Mouse (Mus musculus): ENCODE measurements around the gene Phf14. TPM values are rescaled to one million over a fixed set of nuclear protein-coding genes. Genes with fewer than 3 reads are reported as not detected.
"Not testable (repeated sequence)": the region's sequence is repeated elsewhere in the genome, so short reads cannot be mapped to it uniquely, and the experiment has no call there.

The Phf14 gene
- polyA plus RNA-seq, 1 experiment from 2014 or later, result 98.6 TPM

DNA sequence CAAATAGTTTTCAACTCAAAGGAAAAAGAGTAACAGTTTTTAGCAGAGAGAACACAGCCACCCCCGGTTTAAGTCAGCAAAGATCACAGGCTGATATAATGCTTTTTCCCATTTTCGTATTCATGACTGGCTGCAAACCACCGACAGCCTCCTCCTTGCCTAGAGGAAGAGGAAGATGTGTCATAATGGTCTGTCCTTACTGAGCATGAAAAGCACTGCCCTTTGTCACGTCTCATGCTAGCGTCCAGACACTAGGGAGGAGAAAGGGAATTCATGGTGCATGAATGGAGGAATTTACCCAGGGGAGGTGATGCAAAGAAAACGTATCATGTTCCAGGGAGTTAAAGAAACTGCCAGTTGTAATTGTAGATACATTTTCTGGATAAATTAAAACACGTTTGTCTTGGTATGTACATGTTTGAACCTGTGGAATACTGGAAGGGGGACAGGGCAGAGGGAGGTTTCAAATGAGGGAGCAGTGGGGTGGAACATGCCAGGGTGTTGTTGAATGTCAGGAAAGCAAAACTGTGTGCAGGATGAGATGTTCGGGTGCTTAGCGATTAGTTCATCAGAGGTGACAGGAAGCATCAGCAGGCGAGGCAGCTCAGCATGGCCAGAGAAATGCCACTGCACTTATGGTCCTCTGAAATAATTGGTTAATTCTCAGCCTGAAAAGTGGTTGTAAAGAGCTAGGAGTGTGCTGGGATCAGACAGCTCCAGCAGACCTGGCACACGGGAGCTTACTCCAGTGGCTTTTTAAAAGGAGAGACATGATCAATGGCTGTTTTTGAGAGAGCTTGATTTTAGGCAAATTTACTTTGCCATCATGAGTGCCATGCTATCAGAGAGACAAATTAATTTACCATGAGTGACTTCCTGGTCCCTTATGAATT, 209.6 kb downstream of the Phf14 start:
- Histone ChIP-seq H3K9me3 (ENCODE audit: control insufficient read depth, low read length) (no peaks in the 10 kb centered on the region), H3K36me3 (ENCODE audit: control insufficient read depth, insufficient read depth, low read length) (no peaks in the 10 kb centered on the region), H3K4me1 (ENCODE audit: control insufficient read depth, insufficient read depth, low read length) (no peaks in the 10 kb centered on the region), H3K27ac (replicated peaks; ENCODE audit: low read depth, low read length) (no peak overlapping the region), H3K27me3 (ENCODE audit: control insufficient read depth, insufficient read depth, low read length) (no peaks in the 10 kb centered on the region), H3K4me3 (ENCODE audit: low read depth, low read length) (no peak overlapping the region), H3K4me2 (ENCODE audit: low read depth, severe bottlenecking) (no peak overlapping the region), H3K9ac (ENCODE audit: low read length) (no peak overlapping the region)
- 67% methylated on average over 11 of the region's 11 CpGs for WGBS
- DNase-seq (ENCODE audit: low spot score) (no peak), ATAC-seq (ENCODE audit: insufficient number of reproducible peaks, low FRiP score, low TSS enrichment, low read depth) (no peak)

DNA sequence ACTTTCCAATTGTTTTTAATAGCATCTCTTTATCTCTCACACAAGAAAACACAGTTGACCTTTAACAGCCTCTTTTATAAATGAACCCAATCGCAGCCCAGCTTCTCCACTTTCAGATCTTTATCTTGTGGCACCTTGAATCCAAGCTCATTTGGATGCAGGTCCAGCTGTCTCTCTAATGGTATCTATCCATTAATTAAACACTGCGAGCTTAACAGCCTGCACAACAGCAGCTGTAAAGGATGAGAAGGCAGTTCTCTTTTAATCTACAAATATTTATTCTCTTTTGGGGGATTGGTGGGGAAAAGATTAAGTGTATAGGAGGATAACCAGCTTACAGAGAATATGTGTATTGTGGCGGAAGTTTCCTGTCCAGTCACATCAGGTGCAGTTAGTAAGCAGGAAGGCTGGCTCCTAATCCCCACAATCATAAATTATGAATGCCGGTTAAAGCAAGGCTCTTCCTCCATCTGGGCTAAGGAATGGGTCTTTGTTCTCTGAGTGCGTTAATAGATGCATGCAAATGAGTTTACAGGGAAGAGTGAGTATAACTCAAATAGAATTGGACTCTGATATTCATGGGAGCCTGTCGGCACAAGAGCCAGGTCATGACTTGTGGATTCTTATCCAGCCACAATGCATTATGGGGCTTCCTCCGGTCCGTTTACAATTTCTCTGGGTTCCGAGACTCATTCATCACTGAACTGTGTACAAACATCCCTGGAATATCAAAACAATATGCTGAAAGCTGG, 210.4 kb downstream of the Phf14 start:
- DNase-seq (ENCODE audit: low spot score), result no peak
- H3K4me3 ChIP-seq (ENCODE audit: low read depth, low read length), result no peak overlapping the region
- H3K4me2 ChIP-seq (ENCODE audit: low read depth, severe bottlenecking), result no peak overlapping the region
- H3K9ac ChIP-seq (ENCODE audit: low read length), result no peak overlapping the region
- no peaks in the 10 kb centered on the region for H3K36me3 ChIP-seq (ENCODE audit: control insufficient read depth, insufficient read depth, low read length)
- 63% methylated on average over 9 of the region's 9 CpGs for WGBS
- H3K9me3 ChIP-seq (ENCODE audit: control insufficient read depth, low read length), result no peaks in the 10 kb centered on the region
- H3K27ac ChIP-seq (replicated peaks; ENCODE audit: low read depth, low read length), result no peak overlapping the region
- ATAC-seq (ENCODE audit: insufficient number of reproducible peaks, low FRiP score, low TSS enrichment, low read depth), result no peak
- no peaks in the 10 kb centered on the region for H3K4me1 ChIP-seq (ENCODE audit: control insufficient read depth, insufficient read depth, low read length)
- no peaks in the 10 kb centered on the region for H3K27me3 ChIP-seq (ENCODE audit: control insufficient read depth, insufficient read depth, low read length)

DNA sequence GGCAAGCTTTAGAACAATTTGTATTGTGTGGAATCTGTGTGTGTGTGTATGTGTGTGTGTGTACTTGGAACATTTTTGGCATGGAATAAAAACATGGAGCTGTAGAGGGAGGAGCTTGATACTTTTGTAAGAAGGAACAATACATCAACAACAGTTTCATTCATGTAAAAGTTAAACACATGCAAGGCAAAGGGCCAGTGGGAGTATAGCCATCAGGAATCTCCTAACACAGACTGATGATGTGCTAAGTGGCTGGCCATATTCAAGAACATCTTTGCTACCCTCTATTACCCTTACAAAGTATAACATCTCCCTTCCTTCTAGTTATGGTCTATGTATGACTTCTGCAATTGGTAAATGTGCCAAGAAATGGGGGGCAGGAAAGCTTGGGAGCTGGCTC, 215.2 kb downstream of the Phf14 start:
- no peaks in the 10 kb centered on the region for H3K4me1 ChIP-seq (ENCODE audit: control insufficient read depth, insufficient read depth, low read length)
- H3K4me2 ChIP-seq (ENCODE audit: low read depth, severe bottlenecking), result no peak overlapping the region
- no peak for DNase-seq (ENCODE audit: low spot score)
- no peak overlapping the region for H3K9ac ChIP-seq (ENCODE audit: low read length)
- no peak for ATAC-seq (ENCODE audit: insufficient number of reproducible peaks, low FRiP score, low TSS enrichment, low read depth)
- H3K9me3 ChIP-seq (ENCODE audit: control insufficient read depth, low read length), result no peaks in the 10 kb centered on the region
- H3K27ac ChIP-seq (replicated peaks; ENCODE audit: low read depth, low read length), result no peak overlapping the region
- no peaks in the 10 kb centered on the region for H3K27me3 ChIP-seq (ENCODE audit: control insufficient read depth, insufficient read depth, low read length)
- H3K4me3 ChIP-seq (ENCODE audit: low read depth, low read length), result no peak overlapping the region
- H3K36me3 ChIP-seq (ENCODE audit: control insufficient read depth, insufficient read depth, low read length), result no peaks in the 10 kb centered on the region

DNA sequence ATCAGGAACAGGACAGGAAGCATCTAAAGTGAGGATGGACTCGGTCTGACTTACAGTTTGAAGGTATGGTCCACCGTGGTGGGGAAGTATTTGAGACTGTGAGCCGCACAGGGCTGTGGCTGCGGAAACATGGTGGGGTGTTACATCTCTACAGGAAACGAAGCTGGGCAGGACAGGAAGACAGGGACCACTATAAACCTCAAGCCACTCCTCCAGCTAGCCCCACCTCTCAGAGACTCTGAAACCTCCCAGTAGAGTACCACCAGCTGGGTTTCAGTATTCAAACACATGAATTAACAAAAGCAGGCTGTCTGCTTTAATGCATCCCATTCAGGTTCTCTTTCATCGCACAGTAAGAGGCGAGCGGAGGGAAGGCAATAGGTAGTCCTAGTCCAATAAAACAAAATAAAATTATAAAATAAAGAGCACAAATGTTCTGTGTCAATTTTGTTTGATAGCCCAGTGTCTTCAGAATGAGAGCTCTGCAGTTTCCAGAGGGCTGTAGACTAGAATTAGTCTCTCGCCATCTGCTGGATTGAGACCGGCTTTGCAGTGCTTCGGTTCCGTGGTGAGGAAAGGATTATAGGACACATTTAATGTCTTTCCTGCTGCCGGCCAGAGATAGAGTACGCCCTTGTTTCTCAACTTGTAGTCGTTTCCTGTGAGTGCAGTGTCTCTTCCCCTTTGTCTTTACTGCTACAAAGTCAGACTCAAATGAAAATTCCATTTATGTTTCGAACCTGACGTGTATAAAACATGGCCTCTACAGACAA, 217.6 kb downstream of the Phf14 start:
- H3K9ac ChIP-seq (ENCODE audit: low read length), result no peak overlapping the region
- no peak overlapping the region for H3K4me3 ChIP-seq (ENCODE audit: low read depth, low read length)
- DNase-seq (ENCODE audit: low spot score), result peak; percentile 48
- H3K4me2 ChIP-seq (ENCODE audit: low read depth, severe bottlenecking), result no peak overlapping the region
- peak; percentile 76; the same call in 1 of the 2 replicates for ATAC-seq (ENCODE audit: insufficient number of reproducible peaks, low FRiP score, low TSS enrichment, low read depth)
- H3K27me3 ChIP-seq (ENCODE audit: control insufficient read depth, insufficient read depth, low read length), result no peaks in the 10 kb centered on the region
- 39% methylated on average over 17 of the region's 17 CpGs for WGBS
- H3K9me3 ChIP-seq (ENCODE audit: control insufficient read depth, low read length), result no peaks in the 10 kb centered on the region
- no peak overlapping the region for H3K27ac ChIP-seq (replicated peaks; ENCODE audit: low read depth, low read length)
- H3K36me3 ChIP-seq (ENCODE audit: control insufficient read depth, insufficient read depth, low read length), result no peaks in the 10 kb centered on the region
- no peaks in the 10 kb centered on the region for H3K4me1 ChIP-seq (ENCODE audit: control insufficient read depth, insufficient read depth, low read length)

DNA sequence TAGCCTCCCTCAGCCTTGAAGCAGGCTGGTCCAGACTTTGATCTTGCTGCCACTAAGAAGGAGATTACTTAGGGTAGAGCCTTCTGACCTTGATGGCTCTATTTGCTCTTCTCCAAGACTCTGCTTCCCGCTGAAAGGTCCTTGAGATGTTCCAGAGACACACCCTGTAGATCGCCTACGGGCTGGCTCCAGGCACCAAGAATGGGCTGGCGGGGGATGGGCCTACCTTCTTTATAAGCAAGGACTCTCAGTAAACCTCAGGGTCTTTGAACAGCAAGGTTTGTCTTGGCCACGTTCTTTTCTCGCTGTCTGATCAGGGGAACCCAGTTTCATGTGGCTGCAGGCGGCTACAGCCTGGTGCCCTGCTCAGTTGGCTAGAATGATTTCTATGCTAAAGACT, 219.0 kb downstream of the Phf14 start:
- DNase-seq (ENCODE audit: low spot score); H3K4me2 ChIP-seq (ENCODE audit: low read depth, severe bottlenecking); H3K9ac ChIP-seq (ENCODE audit: low read length); H3K4me3 ChIP-seq (ENCODE audit: low read depth, low read length); H3K27me3 ChIP-seq (ENCODE audit: control insufficient read depth, insufficient read depth, low read length); ATAC-seq (ENCODE audit: insufficient number of reproducible peaks, low FRiP score, low TSS enrichment, low read depth); H3K9me3 ChIP-seq (ENCODE audit: control insufficient read depth, low read length); H3K27ac ChIP-seq (replicated peaks; ENCODE audit: low read depth, low read length); H3K4me1 ChIP-seq (ENCODE audit: control insufficient read depth, insufficient read depth, low read length); H3K36me3 ChIP-seq (ENCODE audit: control insufficient read depth, insufficient read depth, low read length): not testable (repeated sequence)
- 51% methylated on average over 7 of the region's 7 CpGs for WGBS

DNA sequence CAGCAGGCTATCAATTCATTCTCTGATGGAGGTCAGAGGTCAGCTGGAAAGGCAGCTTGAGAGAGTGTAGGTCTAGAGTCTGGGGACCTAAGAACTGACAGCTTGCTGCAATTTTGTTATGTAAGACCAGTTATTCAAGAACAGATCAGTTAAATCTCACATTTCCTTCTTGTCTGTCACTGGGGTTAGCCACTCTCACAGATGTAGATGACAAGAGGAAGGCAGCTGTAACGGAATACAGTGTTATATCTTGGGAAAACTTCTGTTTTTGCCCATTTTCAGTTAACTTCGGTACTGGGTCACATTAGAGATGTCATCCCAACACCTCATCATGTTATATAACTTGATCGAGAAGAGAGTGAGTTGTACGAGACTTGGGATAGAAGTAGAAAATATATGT, 219.7 kb downstream of the Phf14 start:
- WGBS, result 85% methylated on average over 4 of the region's 4 CpGs
- Histone ChIP-seq H3K27ac (replicated peaks; ENCODE audit: low read depth, low read length) (no peak overlapping the region), H3K27me3 (ENCODE audit: control insufficient read depth, insufficient read depth, low read length) (no peaks in the 10 kb centered on the region), H3K9ac (ENCODE audit: low read length) (no peak overlapping the region), H3K4me1 (ENCODE audit: control insufficient read depth, insufficient read depth, low read length) (no peaks in the 10 kb centered on the region), H3K4me3 (ENCODE audit: low read depth, low read length) (no peak overlapping the region), H3K9me3 (ENCODE audit: control insufficient read depth, low read length) (no peaks in the 10 kb centered on the region), H3K36me3 (ENCODE audit: control insufficient read depth, insufficient read depth, low read length) (no peaks in the 10 kb centered on the region), H3K4me2 (ENCODE audit: low read depth, severe bottlenecking) (no peak overlapping the region)
- ATAC-seq (ENCODE audit: insufficient number of reproducible peaks, low FRiP score, low TSS enrichment, low read depth) (no peak), DNase-seq (ENCODE audit: low spot score) (no peak)

Other genes starting within 250 kb of the Phf14 start
- 866 and 885 TPM in 2 replicates for gene Ndufa4, start 312 bp upstream of the Phf14 start, polyA plus RNA-seq (2014; fragmentation: Nextera tagmentation; extraction: Ambion mirVana)

Measured in limb, embryonic 11.5 days (tissue).